Mouse (Mus musculus): ENCODE measurements around the gene Zfp839. TPM values are rescaled to one million over a fixed set of nuclear protein-coding genes. Genes with fewer than 3 reads are reported as not detected.

The Zfp839 gene
- total RNA-seq (2021) (10 to 100 TPM in 1 of 2 experiments, 1 to 10 TPM in 1; 9.1 to 10.3 TPM), polyA plus RNA-seq (2012; rRNA removed) (4.8 and 8.2 TPM in 2 replicates)
- long read RNA-seq, partial matches to known transcripts = 0 of 10 reads
- long read RNA-seq, other reads (novel, unspliced or antisense) = 6 of 10 reads

GRCm38 (mm10) chr12:110850010-110850928 lies at the start of gene Zfp839:
Zfp839 (plus strand) TSS chr12:110850253.
- peak within 1 kb of the TSS; percentile 85 for H3K27ac ChIP-seq
- intact Hi-C loops (cut with DNase I) = no loop called here
- peak within 1 kb of the TSS; percentile 90 for H3K9ac ChIP-seq (ENCODE audit: low read depth, low read length)
- DNase-seq = peak; percentile 90 to 93
- peak within 1 kb of the TSS; percentile 81 for H3K4me3 ChIP-seq
- 1% methylated on average over 87 of the region's 89 CpGs for WGBS
- peaks cover 7% of the 10 kb centered on the region for H3K4me1 ChIP-seq (ENCODE audit: control insufficient read depth, insufficient read depth, low read length)
- no peaks in the 10 kb centered on the region for H3K27me3 ChIP-seq (ENCODE audit: control insufficient read depth, insufficient read depth, low read length)
- H3K79me2 ChIP-seq (replicated peaks; ENCODE audit: control insufficient read depth, insufficient read depth, low read length) = no peaks in the 10 kb centered on the region
- no peaks in the 10 kb centered on the region for H3K36me3 ChIP-seq (ENCODE audit: control insufficient read depth, insufficient read depth, low read length)
- TF ChIP-seq CTCF (IDR thresholded peaks at IDR 0.05) (no peak), EP300 (IDR thresholded peaks at IDR 0.05; ENCODE audit: insufficient read depth, low read depth, low read length) (0 out of 2 replicates have a peak, but pooled peaks have one; percentile 28), POLR2A (IDR thresholded peaks at IDR 0.05; ENCODE audit: insufficient read depth, low read depth, low read length) (peak; percentile 73)

- 81% methylated on average over 10 of the region's 10 CpGs for WGBS
- Histone ChIP-seq H3K27ac (no peak overlapping the region), H3K36me3 (ENCODE audit: control insufficient read depth, insufficient read depth, low read length) (no peaks in the 10 kb centered on the region), H3K9ac (ENCODE audit: low read depth, low read length) (no peak overlapping the region), H3K4me1 (ENCODE audit: control insufficient read depth, insufficient read depth, low read length) (peaks cover 6% of the 10 kb centered on the region; the same call in 1 of the 2 replicates), H3K4me3 (no peak overlapping the region), H3K27me3 (ENCODE audit: control insufficient read depth, insufficient read depth, low read length) (no peaks in the 10 kb centered on the region), H3K79me2 (replicated peaks; ENCODE audit: control insufficient read depth, insufficient read depth, low read length) (peaks cover 2% of the 10 kb centered on the region)
- intact Hi-C loops (cut with DNase I) = no loop called here
- no peak for DNase-seq
- TF ChIP-seq POLR2A (IDR thresholded peaks at IDR 0.05; ENCODE audit: insufficient read depth, low read depth, low read length) = no peak
- TF ChIP-seq EP300 (IDR thresholded peaks at IDR 0.05; ENCODE audit: insufficient read depth, low read depth, low read length) = no peak
- no peak for TF ChIP-seq CTCF (IDR thresholded peaks at IDR 0.05)
Measured at GRCm38 (mm10) chr12:110801876-110802464, 48.1 kb upstream of the Zfp839 start.

GRCm38 (mm10) chr12:110802674-110803297 lies 47.3 kb upstream of the Zfp839 start:
- Histone ChIP-seq H3K27me3 (ENCODE audit: control insufficient read depth, insufficient read depth, low read length) (no peaks in the 10 kb centered on the region), H3K36me3 (ENCODE audit: control insufficient read depth, insufficient read depth, low read length) (no peaks in the 10 kb centered on the region), H3K4me1 (ENCODE audit: control insufficient read depth, insufficient read depth, low read length) (peaks cover 3% of the 10 kb centered on the region; the same call in 1 of the 2 replicates), H3K79me2 (replicated peaks; ENCODE audit: control insufficient read depth, insufficient read depth, low read length) (peaks cover 2% of the 10 kb centered on the region), H3K4me3 (no peak overlapping the region), H3K9ac (ENCODE audit: low read depth, low read length) (no peak overlapping the region), H3K27ac (no peak overlapping the region)
- TF ChIP-seq EP300 (IDR thresholded peaks at IDR 0.05; ENCODE audit: insufficient read depth, low read depth, low read length) (no peak), CTCF (IDR thresholded peaks at IDR 0.05) (no peak), POLR2A (IDR thresholded peaks at IDR 0.05; ENCODE audit: insufficient read depth, low read depth, low read length) (no peak)
- WGBS = 84% methylated on average over 5 of the region's 5 CpGs
- intact Hi-C loops (cut with DNase I) = no loop called here
- DNase-seq = no peak

- Histone ChIP-seq H3K4me3 (no peak overlapping the region), H3K79me2 (replicated peaks; ENCODE audit: control insufficient read depth, insufficient read depth, low read length) (peaks cover 2% of the 10 kb centered on the region), H3K27ac (no peak overlapping the region), H3K27me3 (ENCODE audit: control insufficient read depth, insufficient read depth, low read length) (no peaks in the 10 kb centered on the region), H3K36me3 (ENCODE audit: control insufficient read depth, insufficient read depth, low read length) (no peaks in the 10 kb centered on the region), H3K9ac (ENCODE audit: low read depth, low read length) (no peak overlapping the region), H3K4me1 (ENCODE audit: control insufficient read depth, insufficient read depth, low read length) (no peaks in the 10 kb centered on the region; the same call in 1 of the 2 replicates)
- WGBS = 49% methylated on average over 10 of the region's 10 CpGs
- DNase-seq = no peak
- intact Hi-C loops (cut with DNase I) = no loop called here
- TF ChIP-seq CTCF (IDR thresholded peaks at IDR 0.05) (no peak), POLR2A (IDR thresholded peaks at IDR 0.05; ENCODE audit: insufficient read depth, low read depth, low read length) (no peak), EP300 (IDR thresholded peaks at IDR 0.05; ENCODE audit: insufficient read depth, low read depth, low read length) (no peak)
Measured at GRCm38 (mm10) chr12:110804261-110804660, 45.8 kb upstream of the Zfp839 start.

GRCm38 (mm10) chr12:110806301-110806970 lies 43.6 kb upstream of the Zfp839 start:
- Histone ChIP-seq H3K9ac (ENCODE audit: low read depth, low read length) (no peak overlapping the region), H3K79me2 (replicated peaks; ENCODE audit: control insufficient read depth, insufficient read depth, low read length) (peaks cover 2% of the 10 kb centered on the region; the same call in 1 of the 2 replicates), H3K27ac (no peak overlapping the region), H3K4me1 (ENCODE audit: control insufficient read depth, insufficient read depth, low read length) (no peaks in the 10 kb centered on the region), H3K4me3 (no peak overlapping the region), H3K27me3 (ENCODE audit: control insufficient read depth, insufficient read depth, low read length) (no peaks in the 10 kb centered on the region), H3K36me3 (ENCODE audit: control insufficient read depth, insufficient read depth, low read length) (no peaks in the 10 kb centered on the region)
- TF ChIP-seq CTCF (IDR thresholded peaks at IDR 0.05) (peak; percentile 66), EP300 (IDR thresholded peaks at IDR 0.05; ENCODE audit: insufficient read depth, low read depth, low read length) (no peak)
- 82% methylated on average over 3 of the region's 3 CpGs for WGBS
- intact Hi-C loops (cut with DNase I) = no loop called here
- peak; percentile 33 to 52 for DNase-seq

Data from heart, adult 2 months (tissue).